Mouse (Mus musculus): ENCODE measurements around the gene Fate1.
A peak's percentile ranks its signal among the peaks of the same experiment; 100 is the strongest.
"Not testable (repeated sequence)": the region's sequence is repeated elsewhere in the genome, so short reads cannot be mapped to it uniquely, and the experiment has no call there.

Gene Fate1

DNA sequence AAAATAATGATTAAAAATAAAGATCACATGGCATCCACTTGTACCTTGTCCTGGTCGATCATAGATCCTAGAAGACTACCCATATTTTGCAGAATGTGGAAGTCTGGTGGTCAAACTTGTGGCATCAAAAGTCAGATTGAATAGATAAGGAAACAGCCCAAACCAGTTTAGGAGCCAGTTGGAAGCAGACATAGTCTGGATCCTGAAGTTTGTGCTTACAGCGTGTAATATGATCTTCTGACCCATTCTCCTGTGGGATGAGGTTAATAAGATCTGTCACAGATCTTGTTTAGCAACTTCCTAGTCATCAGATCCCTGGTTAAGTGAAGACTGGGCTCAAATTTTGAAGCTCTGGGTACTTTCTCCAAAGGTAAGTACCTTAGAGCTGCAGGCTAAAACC is at the start of gene Fate1:
Fate1 (plus strand) TSS at position 301 of the 400 bp plus-strand sequence.
- no peak for DNase-seq

DNA sequence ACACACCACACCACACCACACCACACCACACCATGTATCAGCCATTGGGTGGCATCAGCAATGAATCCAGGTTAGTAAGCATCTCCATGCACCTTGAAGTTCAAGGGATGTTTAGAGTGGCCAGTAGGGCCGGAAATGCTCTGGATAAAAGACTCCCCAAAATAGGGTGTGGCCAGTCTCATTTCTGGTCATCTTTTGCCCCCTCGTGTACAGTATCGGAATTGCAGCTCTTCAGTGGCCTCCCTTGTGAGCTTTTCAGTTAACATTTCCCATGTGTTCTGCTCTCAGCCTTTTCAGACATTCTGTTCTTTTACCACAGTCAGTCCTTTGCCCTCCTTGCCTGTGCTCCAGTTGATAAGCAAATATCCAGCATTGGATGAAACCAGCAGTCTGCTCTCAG is 26.2 kb upstream of the Fate1 start:
- DNase-seq: peak; percentile 11

DNA sequence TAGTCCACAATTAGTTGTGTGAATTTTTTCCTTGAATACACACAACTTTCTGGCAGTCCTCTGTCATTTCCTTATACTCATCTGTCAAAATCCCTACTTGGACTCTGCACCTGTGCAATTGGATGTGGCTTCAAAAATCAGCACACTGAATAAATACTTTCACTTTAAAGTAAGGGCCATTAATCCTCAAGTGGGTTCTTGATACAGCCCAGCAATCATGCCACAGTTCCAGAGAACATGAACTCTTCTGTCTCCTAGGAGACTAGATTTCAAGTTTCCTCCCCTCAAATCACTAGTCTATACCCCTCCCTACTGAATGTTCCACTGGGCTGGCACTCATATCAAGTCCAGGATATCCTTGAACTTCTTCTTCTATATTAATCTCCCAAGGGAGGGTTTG is 14.4 kb upstream of the Fate1 start:
- no peak for DNase-seq

DNA sequence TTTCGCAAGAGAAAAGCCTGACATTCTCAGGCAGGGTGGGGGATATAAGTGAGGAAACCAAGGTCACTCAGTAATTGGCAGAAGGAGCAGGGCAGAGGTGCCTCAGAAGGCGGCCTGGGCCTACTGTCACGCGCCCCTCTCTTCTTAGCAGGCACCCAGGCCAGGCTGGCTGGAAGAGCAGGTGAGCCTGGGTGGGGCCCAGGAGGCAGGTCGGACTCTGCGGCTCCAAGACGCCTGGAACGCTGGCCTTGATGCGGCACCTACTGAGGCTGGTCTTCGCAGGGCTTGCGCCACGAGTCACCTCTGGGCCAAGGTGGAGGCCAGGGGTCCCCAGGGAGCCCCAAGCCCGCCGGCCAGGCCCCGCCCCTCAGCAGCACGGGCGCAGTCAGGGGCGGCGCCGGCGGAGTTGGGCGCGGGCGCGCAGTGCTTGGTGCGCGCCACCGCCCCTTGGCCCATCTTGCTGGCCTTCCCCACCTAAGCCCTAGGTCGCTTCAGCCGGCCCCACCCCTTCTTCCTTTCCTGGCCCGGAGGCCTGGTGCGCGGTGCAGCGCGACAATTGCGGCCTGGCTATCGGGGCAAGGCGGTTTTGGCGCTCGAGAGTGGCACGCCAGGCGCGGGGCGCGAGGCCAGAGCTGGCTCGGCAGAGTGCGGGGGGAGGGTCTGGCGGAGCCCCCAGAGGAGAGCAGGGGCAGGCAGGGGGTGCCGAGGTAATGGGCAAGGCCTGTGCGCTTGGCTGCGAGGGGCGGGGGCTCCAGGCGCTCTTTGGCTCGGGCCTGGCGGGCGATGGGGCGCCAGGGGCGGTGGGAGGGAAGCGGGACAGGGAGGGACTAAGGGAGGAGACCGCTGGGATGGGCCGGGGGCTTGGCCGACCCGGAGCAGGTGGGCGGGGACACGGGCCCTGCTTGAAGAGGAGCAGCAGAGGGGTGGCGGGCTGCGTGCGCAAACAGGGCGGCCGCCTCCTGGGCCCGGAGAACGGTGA is 10.4 kb upstream of the Fate1 start, which contains the start of gene Prrg3:
Prrg3 (plus strand) TSS at position 552 of the 979 bp plus-strand sequence.
- no peak for DNase-seq

DNA sequence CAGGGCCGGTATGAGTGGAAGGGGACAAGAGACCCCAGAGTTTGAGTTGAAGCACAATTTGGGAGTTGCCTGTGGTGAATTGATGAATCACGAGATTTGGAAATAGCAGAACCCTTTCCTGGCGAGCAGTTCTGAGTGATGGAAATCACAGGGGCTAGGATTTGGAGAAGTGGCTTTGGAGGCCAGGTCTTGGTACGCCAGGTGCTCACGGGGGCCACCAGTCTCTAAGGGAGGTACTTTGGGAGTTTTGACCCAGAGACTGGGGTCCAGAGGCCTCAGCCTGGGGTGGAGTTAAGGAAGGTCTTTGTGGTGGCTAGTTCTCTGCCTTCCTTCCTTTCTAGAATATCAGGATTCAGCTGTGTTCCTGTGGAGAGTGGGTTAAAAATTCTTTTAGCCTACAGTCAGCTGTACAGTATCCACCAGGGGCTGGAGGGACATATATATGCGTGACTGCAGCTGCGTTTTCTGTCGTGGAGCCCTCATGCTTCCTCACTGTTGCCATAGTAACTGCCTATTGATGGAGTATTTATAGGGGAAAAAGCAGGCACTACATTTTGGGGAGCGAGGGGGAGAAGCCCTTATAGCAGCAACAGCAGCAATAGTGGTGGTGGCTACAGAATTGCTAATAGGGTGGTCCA is 9.4 kb upstream of the Fate1 start:
- no peak for DNase-seq

DNA sequence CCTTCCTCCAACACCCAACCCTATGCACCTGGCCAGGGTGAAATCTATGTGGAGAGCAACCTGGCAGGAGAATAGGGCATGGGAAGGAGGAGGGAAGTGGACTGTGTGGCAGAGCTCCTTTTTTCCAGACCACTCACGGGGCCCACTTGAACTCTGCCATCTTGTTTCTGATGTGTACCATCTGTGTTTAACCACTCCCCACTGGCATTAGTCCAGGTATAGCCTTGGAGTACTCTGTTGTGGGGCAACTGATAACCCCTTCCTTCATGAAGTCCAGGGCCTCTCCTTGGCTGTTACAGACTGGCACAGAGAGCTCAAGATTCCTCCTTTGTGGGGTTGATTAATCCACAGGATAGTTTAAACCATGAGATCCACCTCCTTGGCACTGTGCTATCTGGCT is 4.6 kb upstream of the Fate1 start:
- DNase-seq: no peak

DNA sequence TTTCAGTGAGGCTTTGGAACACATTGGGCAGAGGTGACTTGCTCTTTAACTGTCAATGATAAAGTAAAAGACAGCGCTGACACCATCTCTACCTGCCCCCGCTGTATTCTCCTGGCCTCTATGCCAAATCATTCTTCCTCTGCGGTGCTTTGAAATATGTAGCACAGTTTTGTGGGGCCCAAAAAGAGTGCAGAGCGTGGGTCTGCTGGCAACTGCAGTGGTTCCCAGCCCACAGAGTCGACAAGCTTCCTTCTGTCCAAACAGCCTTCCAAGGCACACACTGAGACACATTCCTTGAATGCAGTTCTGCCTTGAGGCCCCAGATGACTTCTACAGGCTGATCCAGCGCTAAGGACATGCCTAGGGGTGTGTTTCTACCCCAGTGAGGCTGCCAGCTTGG is 4.0 kb upstream of the Fate1 start:
- DNase-seq: no peak

DNA sequence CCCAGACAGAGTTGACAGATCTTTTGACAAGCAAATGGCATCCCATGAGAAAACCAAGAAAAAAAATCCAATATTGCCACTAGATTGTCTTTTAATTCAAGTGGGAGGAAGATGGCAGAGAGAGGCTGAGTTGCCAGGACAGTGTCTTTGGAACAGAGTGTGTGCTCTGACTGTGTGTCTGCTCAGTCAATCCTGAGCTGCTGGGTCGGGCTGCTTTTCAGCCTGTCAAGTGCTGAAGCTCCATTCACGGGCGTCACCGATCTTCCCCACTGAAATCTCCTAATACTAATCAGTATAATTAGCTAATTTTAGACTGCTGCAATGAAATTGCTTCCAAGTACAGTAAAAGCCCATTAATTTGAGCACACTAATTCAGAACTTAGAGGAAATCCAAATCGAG is 1.5 kb upstream of the Fate1 start:
- DNase-seq: no peak

DNA sequence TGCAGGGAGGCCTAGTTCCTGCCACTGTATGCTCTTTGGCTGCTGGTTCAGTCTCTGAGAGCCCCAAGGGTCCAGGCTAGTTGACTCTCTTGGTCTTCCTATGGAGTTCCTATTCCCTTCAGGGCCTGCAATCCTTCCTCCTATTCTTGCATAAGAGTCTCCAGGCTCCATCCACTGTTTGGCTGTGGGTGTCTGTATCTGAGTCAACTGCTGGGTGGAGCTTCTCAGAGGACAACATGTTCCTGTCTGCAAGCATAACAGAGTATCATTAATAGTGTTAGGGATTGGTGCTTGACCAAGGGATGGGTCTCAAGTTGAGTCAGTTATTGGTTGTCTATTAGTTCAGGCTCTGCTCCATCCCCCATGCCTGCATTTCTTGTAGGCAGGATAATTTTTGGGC is 4.9 kb downstream of the Fate1 start:
- not testable (repeated sequence) for DNase-seq

DNA sequence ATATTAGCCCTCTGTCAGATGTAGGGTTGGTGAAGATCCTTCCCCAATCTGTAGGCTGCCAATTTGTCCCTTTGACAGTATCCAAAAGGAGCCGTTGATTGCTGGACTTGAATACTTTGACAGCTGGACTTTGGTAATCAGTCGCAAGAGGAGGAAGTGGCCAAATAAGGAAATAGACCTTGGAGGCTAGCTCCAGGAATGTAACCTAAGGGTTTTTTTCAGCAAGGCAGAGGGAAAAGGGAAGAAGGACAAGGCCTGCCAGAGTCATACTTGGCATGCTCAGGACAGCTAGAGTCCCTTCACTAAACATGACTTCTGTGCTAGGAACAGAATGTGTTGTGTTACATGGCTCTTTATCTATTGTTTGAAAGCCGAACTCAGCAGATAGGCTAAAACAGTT is 7.7 kb downstream of the Fate1 start:
- DNase-seq: no peak

DNA sequence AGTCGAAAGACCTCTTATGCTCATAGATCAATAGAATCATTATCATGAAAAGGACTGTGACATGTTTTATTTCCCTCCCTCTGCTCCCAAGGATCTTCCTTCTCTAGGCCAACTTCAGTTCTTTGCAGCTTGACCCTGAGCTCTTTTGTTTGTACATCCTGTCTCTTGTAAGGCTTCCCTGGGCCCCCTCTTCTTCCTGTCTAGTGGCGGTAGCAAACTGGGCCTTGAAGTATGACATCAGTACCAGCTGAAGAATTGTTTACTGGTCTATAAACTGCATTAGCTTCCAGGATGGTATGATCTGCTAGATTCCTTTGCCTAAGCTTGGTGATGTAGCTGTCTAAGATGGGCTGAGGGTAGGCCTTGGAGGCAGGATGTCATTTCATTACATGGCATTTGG is 8.5 kb downstream of the Fate1 start:
- DNase-seq: no peak

DNA sequence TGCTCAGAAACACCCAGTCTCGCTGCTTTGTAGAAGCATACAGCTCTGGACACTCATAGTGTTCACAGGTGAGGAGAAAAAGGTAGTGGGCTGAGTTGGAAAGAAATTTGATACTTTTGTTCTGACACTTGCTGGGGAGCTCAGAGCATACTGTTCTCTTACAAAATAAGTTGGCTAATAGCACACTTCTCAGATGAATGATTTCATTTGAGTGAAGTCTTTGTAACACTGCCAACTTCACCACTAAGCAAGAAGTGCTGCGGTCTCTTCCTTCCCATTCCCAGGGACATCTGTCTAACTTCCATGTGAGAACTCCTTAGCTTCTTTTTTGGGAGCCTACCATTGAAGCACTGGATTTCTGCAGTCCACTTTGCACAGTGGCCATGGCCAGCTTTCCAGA is 10.4 kb downstream of the Fate1 start:
- no peak for DNase-seq

DNA sequence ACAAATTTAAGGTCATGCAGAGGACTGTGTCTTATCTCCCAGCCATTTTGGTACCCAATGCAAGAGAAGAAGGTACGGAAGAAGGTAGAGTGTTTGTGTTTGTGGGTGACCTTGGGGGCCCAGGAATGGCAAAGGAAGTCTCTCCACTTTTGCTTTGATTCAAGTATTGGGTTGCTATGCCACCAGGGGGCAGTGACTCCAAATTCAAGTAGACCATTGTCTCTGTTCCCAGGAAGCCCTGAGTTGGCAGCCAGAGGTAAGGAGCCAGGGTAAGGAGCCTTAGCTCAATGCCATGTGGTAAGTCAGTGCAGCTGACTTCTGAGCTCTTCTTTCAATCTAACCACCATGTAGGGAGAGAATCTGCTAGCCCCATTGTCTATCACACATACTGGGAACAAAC is 11.0 kb downstream of the Fate1 start:
- DNase-seq: no peak

DNA sequence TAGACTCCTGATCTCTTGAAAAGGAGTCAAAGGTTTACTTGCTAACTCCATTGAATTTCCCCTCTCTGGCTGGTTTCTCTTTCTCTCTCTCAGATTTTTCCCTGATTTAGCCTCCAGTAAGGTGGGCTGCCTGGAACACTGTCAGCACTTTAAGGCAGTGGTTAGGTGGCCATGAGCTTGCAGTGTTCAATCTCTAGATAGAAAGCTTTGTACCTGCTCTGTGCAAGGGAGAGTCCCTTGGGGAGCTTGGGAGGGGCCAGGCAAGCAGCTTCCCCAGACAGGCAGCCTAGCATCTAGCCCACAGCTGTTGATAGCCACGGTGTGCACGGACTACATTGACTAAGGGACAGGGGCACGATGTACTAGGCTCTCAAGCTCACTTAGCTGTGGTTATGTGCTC is 18.8 kb downstream of the Fate1 start, which contains the start of gene Cnga2:
Cnga2 (plus strand) TSS at position 301 of the 400 bp plus-strand sequence.
- no peak for DNase-seq

DNA sequence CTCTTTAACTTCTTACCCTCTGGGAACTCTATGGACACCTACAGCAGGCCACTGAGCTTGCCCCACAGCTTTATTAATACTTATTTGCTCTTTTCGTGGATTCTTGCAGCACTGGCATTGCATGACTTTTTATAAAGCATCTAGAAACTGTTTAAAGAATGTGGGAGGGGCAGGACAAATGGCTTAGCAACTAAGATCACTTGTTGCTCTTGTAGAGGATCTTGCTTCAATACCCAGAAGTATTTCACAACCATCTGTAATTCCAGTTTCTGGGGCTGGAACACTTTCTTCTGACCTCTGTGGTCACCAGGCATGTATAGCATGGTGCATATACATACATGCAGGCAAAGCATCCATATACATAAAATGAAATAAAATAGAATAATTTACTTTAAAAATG is 23.2 kb downstream of the Fate1 start:
- no peak for DNase-seq

DNA sequence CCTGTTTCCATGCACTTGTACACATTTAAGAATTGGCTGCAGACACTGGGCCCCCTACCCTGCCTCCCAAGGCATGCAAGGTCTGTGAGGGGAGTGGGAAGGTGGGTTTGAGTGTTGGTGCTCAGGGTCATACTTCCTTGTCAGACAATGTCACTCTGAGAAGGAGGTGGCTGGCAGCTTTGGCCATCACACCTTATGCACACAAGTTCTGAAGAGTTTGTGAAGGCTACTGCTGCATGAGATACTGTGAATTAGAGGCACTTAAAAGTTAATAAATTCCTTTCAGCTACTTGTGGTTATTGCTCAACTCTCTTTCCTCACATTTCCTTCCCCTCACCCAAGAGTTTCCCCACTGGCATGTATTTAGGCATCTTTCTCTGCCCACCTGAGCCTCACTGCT is 37.1 kb downstream of the Fate1 start:
- no peak for DNase-seq

DNA sequence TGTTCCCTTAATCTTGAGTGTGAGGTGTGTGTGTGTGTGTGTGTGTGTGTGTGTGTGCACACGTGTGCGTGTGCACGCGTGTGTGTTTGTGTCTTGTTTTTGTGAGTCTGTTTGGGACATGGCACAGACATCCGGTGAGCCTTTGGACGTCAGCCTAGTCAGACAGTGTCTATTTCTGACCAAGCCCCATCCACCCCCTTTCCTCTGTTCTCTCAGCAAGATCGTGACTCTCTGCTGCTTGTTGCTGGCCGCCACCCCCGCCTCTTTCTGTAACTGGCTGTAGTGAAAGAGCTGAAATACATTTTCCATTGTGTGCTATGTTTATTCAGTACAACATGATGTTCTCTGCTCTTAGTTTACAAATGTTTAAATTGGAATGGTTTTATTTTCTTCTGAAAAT is 39.5 kb downstream of the Fate1 start:
- DNase-seq: no peak

DNA sequence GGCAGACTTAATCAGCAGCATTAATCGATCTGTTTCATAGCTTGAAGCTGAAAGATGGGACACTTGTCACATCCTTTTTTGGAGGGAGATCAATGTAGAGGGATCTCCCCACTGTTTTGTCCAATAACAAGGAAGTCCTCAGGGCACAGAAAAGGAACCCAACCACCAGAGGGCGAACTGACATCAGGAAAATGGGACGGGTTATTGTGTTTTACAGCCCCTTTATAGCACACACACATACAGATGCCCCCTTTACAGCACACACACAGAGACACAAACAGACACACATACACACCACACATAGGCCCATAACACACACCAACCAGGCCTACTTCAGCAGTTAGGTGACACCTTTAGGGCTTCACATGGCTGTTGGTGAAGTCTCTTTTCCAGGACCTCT is 40.0 kb downstream of the Fate1 start:
- DNase-seq: no peak

DNA sequence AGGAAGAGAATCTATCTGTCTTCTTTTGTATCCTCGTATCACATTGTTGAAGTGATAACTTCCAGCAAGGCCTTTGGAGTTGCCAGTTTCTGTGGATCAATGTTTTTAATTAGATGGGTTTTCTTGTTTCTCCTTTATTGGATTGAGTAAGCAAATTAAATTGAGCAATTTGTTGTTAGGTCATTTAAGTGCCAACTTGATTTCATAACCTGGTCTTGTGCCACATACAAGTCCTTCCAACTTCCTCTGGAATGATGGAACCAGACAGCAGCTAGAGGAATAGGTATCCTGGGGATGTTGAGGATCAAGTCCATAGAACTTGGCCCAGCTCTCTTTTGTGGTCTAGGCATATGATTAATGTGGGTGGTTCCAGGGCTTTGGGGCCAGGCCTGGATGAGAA is 49.5 kb downstream of the Fate1 start:
- DNase-seq: no peak

DNA sequence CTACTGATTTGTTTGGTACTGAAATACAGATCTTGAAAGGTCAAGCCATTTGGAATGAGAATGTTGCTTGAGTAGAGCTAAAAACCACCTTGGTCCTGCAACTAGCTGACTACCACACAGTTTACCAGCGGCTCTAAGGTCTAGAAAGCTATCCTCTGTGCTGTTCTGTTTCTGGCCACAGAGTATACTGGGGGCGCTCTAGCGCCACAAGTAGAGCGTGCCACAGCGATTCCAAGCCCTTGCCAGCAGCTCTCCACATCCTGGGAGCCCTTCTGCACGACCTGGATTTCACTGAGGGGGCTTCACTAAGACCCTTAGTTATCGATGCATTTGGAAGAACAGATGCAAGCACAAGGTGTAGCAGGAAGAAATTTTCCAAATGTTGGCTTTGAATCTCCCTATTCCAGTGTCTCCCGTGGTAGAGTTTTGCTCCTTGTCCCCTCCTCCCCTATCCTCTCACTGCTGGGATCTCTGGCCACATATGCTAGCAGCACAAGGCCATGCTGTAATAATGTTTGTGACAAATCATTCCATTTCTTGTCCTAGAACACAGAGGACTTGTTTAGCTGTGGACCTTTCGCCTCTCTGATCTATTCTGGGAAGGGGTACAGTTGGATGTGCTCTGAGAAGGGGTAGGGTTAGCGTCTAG is 50.1 kb downstream of the Fate1 start:
- DNase-seq: no peak

DNA sequence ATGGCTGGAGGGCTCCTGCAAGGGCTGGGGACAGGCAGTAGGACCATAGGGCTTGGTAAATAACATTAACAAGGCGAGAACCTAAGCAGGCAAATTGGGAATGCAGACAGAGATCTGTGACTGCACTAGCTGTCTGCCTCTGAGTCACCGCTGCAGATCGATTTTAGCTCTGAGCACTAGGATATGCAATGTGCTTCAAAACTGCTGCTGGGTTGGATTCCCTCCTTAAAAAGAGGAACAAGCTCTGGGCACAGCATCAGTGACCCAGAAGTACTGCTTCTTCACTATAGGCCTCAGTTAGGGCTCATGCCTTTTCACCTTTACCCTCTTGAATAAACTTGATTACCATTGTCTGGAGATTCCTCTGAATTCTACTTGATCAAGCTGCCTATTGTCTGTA is 50.8 kb downstream of the Fate1 start:
- DNase-seq: no peak
